Mouse (Mus musculus): ENCODE measurements around the gene Ubl3.

- TF ChIP-seq CTCF (IDR thresholded peaks at IDR 0.05; ENCODE audit: borderline replicate concordance, insufficient read depth, low read length) (no peak), POLR2A (IDR thresholded peaks at IDR 0.05; ENCODE audit: low read depth, low read length) (no peak)
Measured at GRCm38 (mm10) chr5:148590603-148591447, 38.2 kb upstream of the Ubl3 start.

Data from embryonic fibroblast, embryonic 13.5 days (primary cell).